Mouse (Mus musculus) heart, adult 2 months (tissue): ENCODE data around the gene Eif3c.

Experiments used
- CTCF ChIP-seq: fragments of 200-600 bp; IDR thresholded peaks from 2 replicates; pipeline ENCODE4 v1.8.1; 2022; ENCODE audit warnings: antibody characterized with exemption, mild to moderate bottlenecking, moderate library complexity
- POLR2A ChIP-seq: fragments of 200-500 bp; IDR thresholded peaks from 2 replicates; pipeline ENCODE4 v1.6.1; 2011; ENCODE audit warnings: mild to moderate bottlenecking, low read depth, low read length, control low read depth; ENCODE audit not compliant: insufficient read depth

DNA sequence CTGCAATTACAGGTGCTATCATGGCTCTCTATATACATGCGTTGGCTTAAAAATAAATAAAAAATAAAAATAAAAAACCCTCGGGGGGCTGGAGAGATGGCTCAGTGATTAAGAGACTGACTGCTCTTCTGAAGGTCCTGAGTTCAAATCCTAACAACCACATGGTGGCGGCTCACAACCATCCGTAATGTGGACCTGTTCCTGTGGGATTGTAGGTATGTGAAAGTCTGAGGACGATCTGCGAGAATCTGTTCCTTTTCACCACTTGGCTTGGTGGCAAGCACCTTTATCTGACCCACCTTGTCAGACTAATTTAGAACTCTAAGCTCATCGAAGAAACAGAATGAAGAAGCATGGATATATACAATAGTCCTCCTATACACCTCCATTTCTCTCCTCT, 66.8 kb downstream of the Eif3c start:
- TF ChIP-seq CTCF (no peak), POLR2A (no peak)
